ENCODE assay signal across 10 mouse cellular contexts in genomic region chr6:128007241-128007701, GRCm38 (mm10).
DNase-seq lines count a peak whose midpoint lies in the region; ATAC-seq and TF ChIP-seq lines count a peak whose summit lies in the region.
"Had no signal": no experiment of that assay in that cellular context is flagged by ENCODE, and none has a peak within 500 bp of the region (broad histone marks: within the 10 kb centered on the region; RNA-seq: fewer than 3 reads in every experiment).

No protein-coding gene starts in this region.

- 76% methylated on average over 12 of the region's 12 CpGs for WGBS in intestine, embryonic 15.5 days
- WGBS in intestine, postnatal 0 days, result 76% methylated on average over 12 of the region's 12 CpGs

- H3K9me3 ChIP-seq in intestine, embryonic 15.5 days, result no peaks in the 10 kb centered on the region
- no peaks in the 10 kb centered on the region for H3K9me3 ChIP-seq in intestine, postnatal 0 days (ENCODE audit: control insufficient read depth)
- H3K9me3 ChIP-seq: limb, embryonic 15.5 days had no signal

- H3K4me3 ChIP-seq in intestine, embryonic 15.5 days (replicated peaks), result no peak overlapping the region
- H3K4me3 ChIP-seq in intestine, postnatal 0 days (ENCODE audit: low read depth, low read length), result no peak overlapping the region
- peak overlapping the region; percentile 53 for H3K4me3 ChIP-seq in gastrocnemius, adult 2 months
- H3K4me3 ChIP-seq: limb, embryonic 15.5 days had no signal

- no peaks in the 10 kb centered on the region for H3K36me3 ChIP-seq in intestine, embryonic 15.5 days
- H3K36me3 ChIP-seq in intestine, postnatal 0 days (ENCODE audit: control insufficient read depth, insufficient read depth), result no peaks in the 10 kb centered on the region
- H3K36me3 ChIP-seq: limb, embryonic 15.5 days had no signal

- intact Hi-C loops in gastrocnemius, adult 2 months (cut with DNase I), result loop anchor here (2.0 kb wide), 1 partner anchor 16 kb away; no protein-coding TSS in a partner anchor

- no peak for TF ChIP-seq CTCF in intestine, postnatal 0 days (IDR thresholded peaks at IDR 0.05; ENCODE audit: low read depth)
- TF ChIP-seq CTCF in gastrocnemius, adult 2 months (IDR thresholded peaks at IDR 0.05), result no peak

- H3K9ac ChIP-seq in intestine, embryonic 15.5 days, result no peak overlapping the region
- no peak overlapping the region for H3K9ac ChIP-seq in intestine, postnatal 0 days (ENCODE audit: low read depth, low read length)
- H3K9ac ChIP-seq: hindbrain, embryonic 14.5 days; limb, embryonic 15.5 days had no signal

- peak; percentile 22 for DNase-seq in adipocyte (ENCODE audit: low spot score)
- peak; percentile 85 for DNase-seq in gastrocnemius, adult 2 months
- peak; percentile 35 for DNase-seq in kidney, postnatal 14 days
- no peak for DNase-seq in thymus, postnatal 4 days
- DNase-seq in adrenal gland, adult 8-10 months, result no peak
- DNase-seq in frontal cortex, postnatal 14 days (ENCODE audit: low spot score in 2 of 2), result no peak

- peaks cover 66% of the 10 kb centered on the region for H3K4me1 ChIP-seq in intestine, embryonic 15.5 days (replicated peaks)
- no peaks in the 10 kb centered on the region for H3K4me1 ChIP-seq in intestine, postnatal 0 days (replicated peaks; ENCODE audit: control insufficient read depth, insufficient read depth, low read length)

- H3K4me2 ChIP-seq in intestine, embryonic 15.5 days (replicated peaks), result no peak overlapping the region
- no peak overlapping the region for H3K4me2 ChIP-seq in intestine, postnatal 0 days (replicated peaks; ENCODE audit: low read depth)
- H3K4me2 ChIP-seq: hindbrain, embryonic 14.5 days; limb, embryonic 15.5 days had no signal

- no peak for ATAC-seq in intestine, embryonic 15.5 days
- ATAC-seq in intestine, postnatal 0 days, result no peak

- peak overlapping the region; percentile 17; the same call in 1 of the 2 replicates for H3K27ac ChIP-seq in intestine, embryonic 15.5 days
- no peak overlapping the region for H3K27ac ChIP-seq in intestine, postnatal 0 days (ENCODE audit: low read depth, low read length)
- peak overlapping the region; percentile 75 for H3K27ac ChIP-seq in gastrocnemius, adult 2 months
- H3K27ac ChIP-seq: hindbrain, embryonic 14.5 days; limb, embryonic 15.5 days had no signal

- no peaks in the 10 kb centered on the region for H3K27me3 ChIP-seq in intestine, embryonic 15.5 days (replicated peaks)
- no peaks in the 10 kb centered on the region for H3K27me3 ChIP-seq in intestine, postnatal 0 days (replicated peaks; ENCODE audit: control insufficient read depth, insufficient read depth, low read length)
- H3K27me3 ChIP-seq: limb, embryonic 15.5 days had no signal

Comparison
In these comparisons a context has a peak if more than half of its experiments do, and no peak if none do; other contexts are left out.
1. DNase-seq: peak in adipocyte (single experiment), gastrocnemius, adult 2 months (single experiment) and kidney, postnatal 14 days (single experiment); none in thymus, postnatal 4 days (single experiment), adrenal gland, adult 8-10 months (single experiment) and frontal cortex, postnatal 14 days (0 of 2).